Mouse (Mus musculus) spleen, adult 2 months (tissue): ENCODE results near the gene Rtn4r. TPM values are rescaled to one million over a fixed set of nuclear protein-coding genes. Genes with fewer than 3 reads are reported as not detected.

Experiments used
- DNase-seq, 2 experiments: peaks; one replicate each; pipeline versions ENCODE4 v3.0.0 to v3.0.0-alpha.2; 2012 to 2021; ENCODE audit warnings: low spot score in 2 of 2, low read depth in 1 of 2
- H3K27ac ChIP-seq: fragments of 200-500 bp; 2 replicates; pipeline ENCODE4 v1.5.1; 2012; ENCODE audit warnings: low read length, inconsistent platforms; ENCODE audit not compliant: insufficient read depth
- H3K27me3 ChIP-seq: fragments of 200-500 bp; 2 replicates; pipeline ENCODE4 v1.6.1; 2012; ENCODE audit warnings: mild to moderate bottlenecking, moderate library complexity, low read length, inconsistent platforms; ENCODE audit not compliant: control insufficient read depth, insufficient read depth
- H3K36me3 ChIP-seq: fragments of 200-500 bp; 2 replicates; pipeline ENCODE4 v1.6.1; 2012; ENCODE audit warnings: mild to moderate bottlenecking, low read length, inconsistent platforms; ENCODE audit not compliant: control insufficient read depth, insufficient read depth
- H3K4me1 ChIP-seq: fragments of 200-500 bp; 2 replicates; pipeline ENCODE4 v1.6.1; 2011; ENCODE audit warnings: inconsistent platforms; ENCODE audit not compliant: control insufficient read depth, insufficient read depth, insufficient read length
- H3K4me3 ChIP-seq: fragments of 200-500 bp; 2 replicates; pipeline ENCODE4 v1.5.1; 2011; ENCODE audit warnings: mild to moderate bottlenecking, inconsistent platforms; ENCODE audit not compliant: insufficient read depth, insufficient read length; ENCODE audit errors: extremely low read depth
- CTCF ChIP-seq: fragments of 200-500 bp; IDR thresholded peaks from 2 replicates; pipeline ENCODE4 v1.5.1; 2011; ENCODE audit warnings: mild to moderate bottlenecking, inconsistent platforms; ENCODE audit not compliant: insufficient read depth, insufficient read length, insufficient replicate concordance; ENCODE audit errors: extremely low read depth
- POLR2A ChIP-seq: fragments of 200-500 bp; IDR thresholded peaks from 2 replicates; pipeline ENCODE4 v1.6.1; 2011; ENCODE audit warnings: low read depth, low read length, inconsistent platforms
- whole genome bisulfite sequencing: fragments of 180-500 bp; shearing (Covaris S2); methylation state at CpG from one replicate; pipeline ENCODE4 v1.1.7; 2018; 5-methylcytosine and 5-hydroxymethylcytosine counted together
- polyA plus RNA-seq: library from polyadenylated mRNA; depleted of rRNA; stranded (reverse); fragments of >200 nt; gene quantifications from 2 replicates; pipeline ENCODE4 v1.2.3, GENCODE M21; 2012

Rtn4r gene
- polyA plus RNA-seq, 1 experiment, result 10.2 TPM

GRCm38 (mm10) chr16:18135196-18135595 is 7.8 kb downstream of the Rtn4r start:
- no peaks in the 10 kb centered on the region for H3K4me1 ChIP-seq
- H3K27ac ChIP-seq, result no peak overlapping the region
- H3K27me3 ChIP-seq, result no peaks in the 10 kb centered on the region
- H3K4me3 ChIP-seq, result no peak overlapping the region
- WGBS, result 93% methylated on average over 5 of the region's 5 CpGs
- DNase-seq, result no peak
- TF ChIP-seq CTCF, result no peak
- no peak for TF ChIP-seq POLR2A
- no peaks in the 10 kb centered on the region for H3K36me3 ChIP-seq

GRCm38 (mm10) chr16:18136015-18136414 is 8.6 kb downstream of the Rtn4r start:
- H3K27ac ChIP-seq, result no peak overlapping the region
- no peaks in the 10 kb centered on the region for H3K4me1 ChIP-seq
- TF ChIP-seq POLR2A, result no peak
- no peak for TF ChIP-seq CTCF
- H3K4me3 ChIP-seq, result no peak overlapping the region
- no peaks in the 10 kb centered on the region for H3K36me3 ChIP-seq
- no peak for DNase-seq
- 48% methylated on average over 7 of the region's 7 CpGs for WGBS
- H3K27me3 ChIP-seq, result no peaks in the 10 kb centered on the region

- no peak for TF ChIP-seq CTCF
- no peak for TF ChIP-seq POLR2A
Measured at GRCm38 (mm10) chr16:18144201-18144600, 16.8 kb downstream of the Rtn4r start.

GRCm38 (mm10) chr16:18145341-18145867 is 18.0 kb downstream of the Rtn4r start:
- 84% methylated on average over 6 of the region's 6 CpGs for WGBS
- no peak for DNase-seq
- H3K36me3 ChIP-seq, result no peaks in the 10 kb centered on the region
- H3K4me1 ChIP-seq, result no peaks in the 10 kb centered on the region
- no peak overlapping the region for H3K27ac ChIP-seq
- no peak overlapping the region for H3K4me3 ChIP-seq
- no peaks in the 10 kb centered on the region for H3K27me3 ChIP-seq
- TF ChIP-seq CTCF (no peak), POLR2A (no peak)

More at GRCm38 (mm10) chr16:18144201-18144600, 16.8 kb downstream of the Rtn4r start:
- 43% methylated on average over 8 of the region's 8 CpGs for WGBS
- Histone ChIP-seq H3K27ac (no peak overlapping the region), H3K36me3 (no peaks in the 10 kb centered on the region), H3K27me3 (no peaks in the 10 kb centered on the region), H3K4me3 (no peak overlapping the region), H3K4me1 (no peaks in the 10 kb centered on the region)
- DNase-seq, result no peak

GRCm38 (mm10) chr16:18148208-18148876 is 20.9 kb downstream of the Rtn4r start:
- no peak overlapping the region for H3K27ac ChIP-seq
- H3K36me3 ChIP-seq, result no peaks in the 10 kb centered on the region
- no peaks in the 10 kb centered on the region for H3K4me1 ChIP-seq
- no peak overlapping the region for H3K4me3 ChIP-seq
- DNase-seq, result no peak
- 52% methylated on average over 6 of the region's 6 CpGs for WGBS
- H3K27me3 ChIP-seq, result no peaks in the 10 kb centered on the region
- no peak for TF ChIP-seq CTCF
- TF ChIP-seq POLR2A, result no peak

- no peaks in the 10 kb centered on the region for H3K36me3 ChIP-seq
- no peak overlapping the region for H3K27ac ChIP-seq
- no peaks in the 10 kb centered on the region for H3K27me3 ChIP-seq
- no peak for DNase-seq
- H3K4me3 ChIP-seq, result no peak overlapping the region
- TF ChIP-seq CTCF (no peak), POLR2A (no peak)
- H3K4me1 ChIP-seq, result no peaks in the 10 kb centered on the region
- 86% methylated on average over 6 of the region's 6 CpGs for WGBS
Measured at GRCm38 (mm10) chr16:18149205-18149604, 21.8 kb downstream of the Rtn4r start.

GRCm38 (mm10) chr16:18152189-18152588 is 24.7 kb downstream of the Rtn4r start:
- 93% methylated on average over 12 of the region's 12 CpGs for WGBS
- H3K4me1 ChIP-seq, result no peaks in the 10 kb centered on the region
- H3K27me3 ChIP-seq, result no peaks in the 10 kb centered on the region
- H3K4me3 ChIP-seq, result no peak overlapping the region
- H3K27ac ChIP-seq, result no peak overlapping the region
- no peak for TF ChIP-seq CTCF
- TF ChIP-seq POLR2A, result no peak
- H3K36me3 ChIP-seq, result no peaks in the 10 kb centered on the region
- DNase-seq, result no peak
